Mouse (Mus musculus) cerebellum, adult 2 months (tissue): ENCODE measurements at regions not wholly inside any gene's neighbourhood (a gene's known extent, or its start where the extent isn't known, plus 50 kb on each side); places are given as distances from the start of the nearest gene placed in this dataset.

Experiments used
- DNase-seq, 2 experiments: peaks; one replicate each; pipeline ENCODE4 v3.0.0; 2021
- H3K27ac ChIP-seq: fragments of 200-500 bp; 2 replicates; pipeline ENCODE4 v1.5.1; 2012; ENCODE audit warnings: low read length, control low read depth, inconsistent platforms; ENCODE audit not compliant: insufficient read depth
- H3K27me3 ChIP-seq: fragments of 200-500 bp; 2 replicates; pipeline ENCODE4 v1.6.1; 2012; ENCODE audit warnings: inconsistent platforms, mild to moderate bottlenecking, low read length, moderate library complexity; ENCODE audit not compliant: control insufficient read depth, insufficient read depth
- H3K4me1 ChIP-seq: fragments of 200-500 bp; 2 replicates; pipeline ENCODE4 v1.6.1; 2011; ENCODE audit warnings: low read length; ENCODE audit not compliant: control insufficient read depth, insufficient read depth
- H3K4me3 ChIP-seq: fragments of 200-500 bp; replicated peaks from 2 replicates; pipeline ENCODE3; 2011; ENCODE audit warnings: mild to moderate bottlenecking, low read depth, low read length, control low read depth; ENCODE audit not compliant: insufficient read depth
- CTCF ChIP-seq: fragments of 200-500 bp; IDR thresholded peaks from 2 replicates; pipeline ENCODE4 v1.5.1; 2011; ENCODE audit warnings: low read depth, mild to moderate bottlenecking, control low read depth, low read length, moderate library complexity, borderline replicate concordance; ENCODE audit not compliant: insufficient read depth
- POLR2A ChIP-seq: fragments of 200-500 bp; IDR thresholded peaks from 2 replicates; pipeline ENCODE4 v1.6.1; 2011; ENCODE audit warnings: low read length, control low read depth, borderline replicate concordance; ENCODE audit not compliant: insufficient read depth
- WGBS: fragments of 180-500 bp; shearing (Covaris S2); methylation state at CpG from one replicate; pipeline ENCODE4 v1.1.7; 2018; 5-methylcytosine and 5-hydroxymethylcytosine counted together

DNA sequence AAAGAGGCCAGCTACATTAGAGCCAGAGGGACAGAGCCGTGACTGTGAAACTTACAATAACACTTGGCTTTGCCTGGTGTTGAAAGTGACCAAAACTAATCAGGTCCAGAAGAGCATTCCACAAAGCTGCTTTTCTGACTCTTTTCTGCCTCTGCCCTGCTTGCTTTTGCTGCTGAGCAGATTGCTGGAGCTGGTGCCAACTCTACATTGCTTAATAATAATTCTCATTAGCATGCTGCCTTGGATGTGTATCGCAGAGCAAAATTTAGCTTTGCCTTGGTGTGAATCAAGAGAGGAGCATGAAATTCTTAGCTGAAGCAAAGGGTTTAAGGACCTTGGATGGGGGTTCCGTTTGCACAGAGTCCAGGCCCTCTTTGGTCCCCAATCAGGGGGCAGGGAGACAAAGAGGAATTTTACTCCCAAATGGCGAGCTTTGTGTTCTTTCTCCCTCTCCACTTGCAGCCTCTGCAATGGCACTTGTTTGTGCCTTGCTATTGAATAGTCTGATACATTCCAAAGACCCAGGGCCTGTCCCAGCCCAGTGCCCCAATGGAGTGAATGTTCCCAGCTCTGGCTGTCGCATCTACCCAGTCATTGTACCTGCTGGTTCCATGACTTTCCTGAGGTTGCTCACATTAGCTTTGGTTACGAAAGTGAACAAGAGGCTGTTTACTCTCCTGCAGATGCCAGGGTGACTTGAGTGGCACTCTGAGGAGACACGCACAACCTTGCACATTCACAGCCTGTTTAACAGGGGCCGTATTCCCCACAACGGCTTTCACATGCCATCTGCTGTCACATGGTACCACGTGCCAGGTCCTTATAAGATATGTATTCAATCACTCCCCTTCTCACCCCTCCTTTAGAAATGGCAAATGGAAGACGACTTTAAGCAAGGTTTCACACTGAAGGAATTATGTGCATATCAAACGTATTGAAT lies 76.9 kb upstream of the Rfx3 start:
- Histone ChIP-seq H3K4me3 (no peak overlapping the region), H3K27ac (peak overlapping the region; percentile 47; the same call in 1 of the 2 replicates), H3K4me1 (no peaks in the 10 kb centered on the region), H3K27me3 (no peaks in the 10 kb centered on the region; the same call in 1 of the 2 replicates)
- TF ChIP-seq POLR2A: no peak
- TF ChIP-seq CTCF: no peak
- DNase-seq: peak; percentile 13 to 42
- 41% methylated on average over 12 of the region's 12 CpGs for WGBS

DNA sequence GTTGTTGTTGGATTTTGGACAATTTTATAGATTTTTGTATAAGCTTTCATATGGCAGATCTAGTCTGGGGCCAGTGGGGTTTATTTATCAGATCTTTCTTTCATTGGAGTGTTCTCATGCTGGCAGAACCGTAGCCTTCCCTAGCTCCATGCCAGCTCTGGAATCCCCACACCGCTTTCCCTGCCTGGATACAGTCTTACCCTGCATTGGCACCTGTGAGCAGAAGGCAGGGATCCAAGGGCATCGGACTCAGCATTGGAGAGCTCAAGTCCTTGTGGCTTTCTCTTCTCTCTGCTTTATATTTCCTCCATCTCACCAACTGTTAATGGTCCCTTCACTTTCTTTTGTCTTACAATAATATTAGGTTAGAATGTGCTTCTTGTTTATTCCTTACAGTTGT lies 59.4 kb upstream of the Rfx3 start:
- DNase-seq: no peak
- no peaks in the 10 kb centered on the region for H3K27me3 ChIP-seq
- 20% methylated on average over 3 of the region's 3 CpGs for WGBS
- TF ChIP-seq POLR2A (no peak), CTCF (no peak)
- no peaks in the 10 kb centered on the region for H3K4me1 ChIP-seq
- no peak overlapping the region for H3K27ac ChIP-seq
- no peak overlapping the region for H3K4me3 ChIP-seq
